Mouse (Mus musculus): ENCODE data around the gene Tm4sf20.

The Tm4sf20 gene

DNA sequence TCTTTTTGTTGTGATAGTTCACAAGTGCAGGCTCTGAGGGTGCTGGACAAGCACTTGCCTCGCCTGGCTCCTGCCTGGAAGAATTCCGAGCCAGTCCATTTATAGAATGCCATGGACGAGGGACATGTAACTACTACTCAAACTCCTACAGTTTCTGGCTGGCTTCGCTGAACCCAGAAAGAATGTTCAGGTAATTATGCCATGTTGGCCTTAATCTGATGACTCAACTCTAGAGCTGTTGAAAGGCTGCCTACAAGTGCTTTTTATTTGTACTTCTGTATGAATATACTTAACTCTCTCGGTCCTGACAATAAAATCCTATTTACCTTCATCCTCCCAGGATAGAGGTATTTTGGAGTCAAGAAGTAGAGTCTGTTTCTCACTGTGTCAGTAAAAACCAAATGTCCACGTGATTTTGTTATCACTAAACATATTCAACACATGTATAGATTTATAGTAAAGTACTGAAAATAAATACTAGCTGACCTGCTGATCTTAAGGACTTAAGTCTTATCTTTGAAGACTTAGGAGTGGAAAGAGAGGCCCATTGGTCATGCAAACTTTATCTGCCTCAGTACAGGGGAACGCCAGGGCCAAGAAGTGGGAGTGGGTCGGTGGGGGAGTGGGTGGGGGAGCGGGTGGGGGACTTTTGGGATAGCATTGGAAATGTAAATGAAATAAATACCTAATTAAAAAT lies 50.3 kb downstream of the Tm4sf20 start:
- DNase-seq (ENCODE audit: low read depth, low spot score) = no peak

All from WW6 (cell line).